Mouse (Mus musculus): ENCODE measurements at regions not wholly inside any gene's neighbourhood (a gene's known extent, or its start where the extent isn't known, plus 50 kb on each side); places are given as distances from the start of the nearest gene placed in this dataset.

DNA sequence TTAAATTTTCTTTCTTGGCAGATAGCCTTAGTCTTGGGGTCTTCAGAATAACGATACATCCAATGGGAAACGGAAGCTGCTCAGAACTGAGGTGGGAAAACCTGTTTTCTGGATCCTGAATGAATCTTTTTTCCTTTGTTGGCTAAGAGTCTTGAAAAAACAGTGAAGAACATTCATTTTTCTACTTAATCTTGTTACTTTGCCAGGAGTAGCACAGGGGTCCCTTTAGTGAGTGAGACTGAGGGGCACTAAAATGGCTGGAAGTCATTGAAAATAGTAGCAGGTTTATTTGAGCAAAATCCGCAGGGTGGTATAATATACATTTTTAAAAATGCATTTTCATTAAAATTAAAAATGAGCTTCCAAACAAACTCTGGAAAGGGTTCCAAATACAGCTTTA is 442.8 kb downstream of the Gm43517 start:
- TF ChIP-seq CTCF (IDR thresholded peaks at IDR 0.05; ENCODE audit: borderline replicate concordance, insufficient read depth, low read depth, low read length) (no peak), POLR2A (IDR thresholded peaks at IDR 0.05; ENCODE audit: borderline replicate concordance, insufficient read depth, low read length) (no peak)

All from cerebellum, adult 2 months (tissue).